Mouse (Mus musculus) cerebellum, postnatal 25 days (tissue): ENCODE measurements around the gene Ubr7.
A peak's percentile ranks its signal among the peaks of the same experiment; 100 is the strongest.

Experiments used
- DNase-seq, 2 experiments: peaks; one replicate each; pipeline ENCODE4 v3.0.0; 2021; ENCODE audit warnings: mixed read lengths in 2 of 2

The Ubr7 gene

GRCm38 (mm10) chr12:102757689-102758402 lies at the start of gene Ubr7, which contains the start of the genes Gm28051 and Gon7:
TSS of gene Ubr7 (plus strand) at chr12:102757967.
TSS of gene Gm28051 (minus strand) at chr12:102757765.
TSS of gene Gon7 (minus strand) at chr12:102757803.
- peak; percentile 97 for DNase-seq

- DNase-seq, result no peak
Observed at GRCm38 (mm10) chr12:102708220-102708619, 49.5 kb upstream of the Ubr7 start.

- DNase-seq, result no peak
Observed at GRCm38 (mm10) chr12:102709896-102710295, 47.9 kb upstream of the Ubr7 start.

GRCm38 (mm10) chr12:102710851-102711375 lies 46.9 kb upstream of the Ubr7 start:
- peak; percentile 88 to 90 for DNase-seq

- no peak for DNase-seq
Observed at GRCm38 (mm10) chr12:102713153-102713865, 44.5 kb upstream of the Ubr7 start.

- no peak for DNase-seq
Observed at GRCm38 (mm10) chr12:102714116-102714515, 43.7 kb upstream of the Ubr7 start.

GRCm38 (mm10) chr12:102714654-102715395 lies 42.9 kb upstream of the Ubr7 start:
- no peak for DNase-seq

GRCm38 (mm10) chr12:102719552-102720315 lies 38.0 kb upstream of the Ubr7 start:
- DNase-seq, result peak; percentile 61 to 69

GRCm38 (mm10) chr12:102722451-102722850 lies 35.3 kb upstream of the Ubr7 start:
- DNase-seq, result no peak

- no peak for DNase-seq
Observed at GRCm38 (mm10) chr12:102722966-102723365, 34.8 kb upstream of the Ubr7 start.

GRCm38 (mm10) chr12:102723861-102724260 lies 33.9 kb upstream of the Ubr7 start:
- DNase-seq, result no peak

GRCm38 (mm10) chr12:102725146-102725545 lies 32.6 kb upstream of the Ubr7 start:
- DNase-seq, result no peak

GRCm38 (mm10) chr12:102725761-102726175 lies 32.0 kb upstream of the Ubr7 start:
- DNase-seq, result no peak

GRCm38 (mm10) chr12:102729855-102730797 lies 27.6 kb upstream of the Ubr7 start:
- DNase-seq, result peak; percentile 81 to 91

- no peak for DNase-seq
Observed at GRCm38 (mm10) chr12:102730798-102731619, 26.8 kb upstream of the Ubr7 start.

GRCm38 (mm10) chr12:102733381-102733780 lies 24.4 kb upstream of the Ubr7 start:
- DNase-seq, result peak in 1 of 2 experiments; percentile 57

GRCm38 (mm10) chr12:102739096-102739495 lies 18.7 kb upstream of the Ubr7 start:
- no peak for DNase-seq

GRCm38 (mm10) chr12:102740285-102740684 lies 17.5 kb upstream of the Ubr7 start:
- DNase-seq, result peak in 1 of 2 experiments; percentile 32

- no peak for DNase-seq
Observed at GRCm38 (mm10) chr12:102742056-102742455, 15.7 kb upstream of the Ubr7 start.

GRCm38 (mm10) chr12:102743036-102743588 lies 14.7 kb upstream of the Ubr7 start:
- DNase-seq, result peak in 1 of 2 experiments; percentile 51
